Mouse (Mus musculus) embryonic facial prominence, embryonic 14.5 days (tissue): Measurements from ENCODE around the gene Sema4a. TPM values are rescaled to one million over a fixed set of nuclear protein-coding genes. Genes with fewer than 3 reads are reported as not detected.

Experiments
- ATAC-seq: fragments of 200-750 bp; cut with Nextera tagmentation; 2 replicates; pipeline ENCODE4 v1.8.0; 2017; ENCODE audit warnings: low read depth, moderate number of reproducible peaks, moderate TSS enrichment
- DNase-seq: peaks from one replicate; pipeline ENCODE4 v3.0.0-alpha.2; 2015; ENCODE audit warnings: low spot score
- H3K27ac ChIP-seq: fragments of 300-500 bp; sonication (generic); replicated peaks from 2 replicates; pipeline ENCODE4 v1.5.1; 2014; ENCODE audit warnings: low read depth, mild to moderate bottlenecking, low read length, moderate library complexity
- H3K27me3 ChIP-seq: fragments of 300-500 bp; sonication (generic); replicated peaks from 2 replicates; pipeline ENCODE4 v1.6.1; 2014; ENCODE audit warnings: low read length; ENCODE audit not compliant: control insufficient read depth, insufficient read depth
- H3K36me3 ChIP-seq: fragments of 300-500 bp; sonication (generic); 2 replicates; pipeline ENCODE4 v1.6.1; 2014; ENCODE audit warnings: low read length, mixed read lengths; ENCODE audit not compliant: control insufficient read depth, insufficient read depth
- H3K4me1 ChIP-seq: fragments of 300-500 bp; sonication (generic); 2 replicates; pipeline ENCODE4 v1.6.1; 2014; ENCODE audit warnings: antibody characterized with exemption, low read length; ENCODE audit not compliant: control insufficient read depth, insufficient read depth
- H3K4me2 ChIP-seq: fragments of 300-500 bp; sonication (generic); 2 replicates; pipeline ENCODE4 v1.6.1; 2014; ENCODE audit warnings: low read depth, mild to moderate bottlenecking, low read length, moderate library complexity, mixed read lengths
- H3K4me3 ChIP-seq: fragments of 300-500 bp; sonication (generic); 2 replicates; pipeline ENCODE4 v1.5.1; 2014; ENCODE audit warnings: low read depth, mild to moderate bottlenecking, low read length
- H3K9ac ChIP-seq: fragments of 300-500 bp; sonication (generic); 2 replicates; pipeline ENCODE4 v1.6.1; 2014; ENCODE audit warnings: low read depth, mild to moderate bottlenecking, low read length, moderate library complexity, mixed read lengths
- H3K9me3 ChIP-seq: fragments of 300-500 bp; sonication (generic); 2 replicates; pipeline ENCODE4 v1.6.1; 2016; ENCODE audit warnings: low read length; ENCODE audit not compliant: control insufficient read depth
- WGBS: fragments of 180-500 bp; shearing (Covaris S2); extraction: QIAGEN DNeasy Blood & Tissue Kit; methylation state at CpG from one replicate; pipeline ENCODE4 v1.1.7; 2014; 5-methylcytosine and 5-hydroxymethylcytosine counted together
- polyA plus RNA-seq: library from polyadenylated mRNA; unstranded; fragments of >200 nt; fragmentation: Nextera tagmentation; extraction: Ambion mirVana; gene quantifications from 2 replicates; pipeline ENCODE4 v1.2.1, GENCODE M21; 2014

The Sema4a gene
- polyA plus RNA-seq, 1 experiment from 2014 or later, result 9.5 TPM

GRCm38 (mm10) chr3:88502641-88503504, 41.9 kb upstream of the Sema4a start:
- Histone ChIP-seq H3K27ac (peak overlapping the region; percentile 99), H3K4me2 (peak overlapping the region; percentile 84), H3K36me3 (peaks cover 22% of the 10 kb centered on the region), H3K4me1 (peaks cover 49% of the 10 kb centered on the region), H3K9me3 (no peaks in the 10 kb centered on the region), H3K27me3 (no peaks in the 10 kb centered on the region), H3K9ac (peak overlapping the region; percentile 97), H3K4me3 (peak overlapping the region; percentile 97)
- ATAC-seq, result peak; percentile 93
- under 1% methylated on average over 48 of the region's 55 CpGs for WGBS
- peak; percentile 98 for DNase-seq

- Histone ChIP-seq H3K4me2 (peak overlapping the region; percentile 84), H3K4me3 (peak overlapping the region; percentile 97), H3K9me3 (no peaks in the 10 kb centered on the region), H3K9ac (peak overlapping the region; percentile 97), H3K36me3 (peaks cover 29% of the 10 kb centered on the region), H3K4me1 (peaks cover 53% of the 10 kb centered on the region), H3K27me3 (no peaks in the 10 kb centered on the region), H3K27ac (peak overlapping the region; percentile 99)
- 8% methylated on average over 11 of the region's 11 CpGs for WGBS
- ATAC-seq, result no peak
- DNase-seq, result peak; percentile 55
These were observed 41.1 kb upstream of the Sema4a start for GRCm38 (mm10) chr3:88502031-88502571.

- Histone ChIP-seq H3K9ac (peak overlapping the region; percentile 97), H3K4me1 (peaks cover 52% of the 10 kb centered on the region), H3K9me3 (no peaks in the 10 kb centered on the region), H3K27me3 (no peaks in the 10 kb centered on the region), H3K4me2 (peak overlapping the region; percentile 84), H3K27ac (peak overlapping the region; percentile 99), H3K4me3 (peak overlapping the region; percentile 97), H3K36me3 (peaks cover 29% of the 10 kb centered on the region)
- WGBS, result 44% methylated on average over 6 of the region's 6 CpGs
- DNase-seq (no peak), ATAC-seq (no peak)
These were observed 40.5 kb upstream of the Sema4a start for GRCm38 (mm10) chr3:88501366-88502030.

GRCm38 (mm10) chr3:88500655-88501365, 39.8 kb upstream of the Sema4a start:
- Histone ChIP-seq H3K9ac (peak overlapping the region; percentile 97), H3K27ac (peak overlapping the region; percentile 99; the same call in 1 of the 2 replicates), H3K4me2 (peak overlapping the region; percentile 84), H3K4me3 (peak overlapping the region; percentile 97), H3K9me3 (no peaks in the 10 kb centered on the region), H3K36me3 (peaks cover 29% of the 10 kb centered on the region), H3K27me3 (no peaks in the 10 kb centered on the region), H3K4me1 (peaks cover 45% of the 10 kb centered on the region)
- WGBS, result 54% methylated on average over 4 of the region's 4 CpGs
- DNase-seq (no peak), ATAC-seq (no peak)

DNA sequence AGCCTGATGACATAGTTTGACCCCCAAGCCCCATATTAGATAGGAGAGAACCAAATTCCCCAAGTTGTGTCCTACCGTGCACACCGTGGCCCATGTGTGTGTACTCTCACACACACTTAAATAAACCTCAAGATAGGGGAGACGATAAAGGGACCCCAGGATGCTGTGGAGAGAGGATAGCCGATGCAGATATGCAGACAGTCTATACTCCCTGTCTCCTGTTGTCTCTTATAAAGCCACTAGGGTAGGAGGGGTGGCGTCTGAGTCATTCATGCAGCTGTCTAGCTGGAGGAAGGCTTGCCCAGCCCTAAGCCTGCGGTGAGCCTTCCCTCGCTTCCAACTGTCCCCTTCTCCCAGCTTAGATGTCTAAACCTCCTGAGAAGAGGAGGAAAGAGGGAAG, 39.1 kb upstream of the Sema4a start:
- H3K4me1 ChIP-seq, result peaks cover 45% of the 10 kb centered on the region
- 86% methylated on average over 7 of the region's 7 CpGs for WGBS
- peak overlapping the region; percentile 97 for H3K4me3 ChIP-seq
- peaks cover 33% of the 10 kb centered on the region for H3K36me3 ChIP-seq
- no peaks in the 10 kb centered on the region for H3K9me3 ChIP-seq
- H3K27me3 ChIP-seq, result no peaks in the 10 kb centered on the region
- H3K27ac ChIP-seq, result peak overlapping the region; percentile 33; the same call in 1 of the 2 replicates
- H3K4me2 ChIP-seq, result peak overlapping the region; percentile 84
- DNase-seq (no peak), ATAC-seq (no peak)
- H3K9ac ChIP-seq, result no peak overlapping the region

DNA sequence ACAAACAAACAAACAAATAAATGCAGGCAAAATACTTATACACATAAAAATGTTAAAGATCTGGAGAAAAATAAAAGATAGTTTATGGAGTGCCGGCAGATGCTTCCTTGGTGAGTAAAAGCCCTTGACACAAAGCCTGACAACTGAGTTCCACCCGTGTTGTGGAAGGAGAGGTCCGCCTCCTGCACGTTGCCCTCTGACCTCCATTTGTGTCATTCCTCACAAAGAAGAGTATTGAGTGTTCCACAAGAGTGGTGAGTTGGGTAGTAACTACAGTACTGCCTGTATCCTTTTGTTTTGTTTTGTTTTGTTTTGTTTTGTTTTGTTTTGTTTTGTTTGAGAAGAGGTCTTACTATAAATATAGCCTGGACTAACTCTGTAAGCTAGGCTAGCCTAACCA, 38.6 kb upstream of the Sema4a start:
- Histone ChIP-seq H3K4me2 (peak overlapping the region; percentile 84; the same call in 1 of the 2 replicates), H3K4me1 (peaks cover 45% of the 10 kb centered on the region), H3K36me3 (peaks cover 34% of the 10 kb centered on the region), H3K9ac (no peak overlapping the region), H3K27me3 (no peaks in the 10 kb centered on the region), H3K27ac (no peak overlapping the region), H3K4me3 (0 out of 2 replicates have a peak overlapping the region, but pooled peaks have one; percentile 97), H3K9me3 (no peaks in the 10 kb centered on the region)
- 73% methylated on average over 4 of the region's 4 CpGs for WGBS
- DNase-seq, result no peak
- no peak for ATAC-seq

- WGBS, result 82% methylated on average over 10 of the region's 10 CpGs
- Histone ChIP-seq H3K27ac (peak overlapping the region; percentile 94; the same call in 1 of the 2 replicates), H3K4me3 (no peak overlapping the region), H3K36me3 (peaks cover 37% of the 10 kb centered on the region), H3K9me3 (no peaks in the 10 kb centered on the region), H3K27me3 (no peaks in the 10 kb centered on the region), H3K9ac (peak overlapping the region; percentile 35; the same call in 1 of the 2 replicates), H3K4me1 (peaks cover 51% of the 10 kb centered on the region), H3K4me2 (no peak overlapping the region)
- no peak for DNase-seq
- no peak for ATAC-seq
These were observed 34.9 kb upstream of the Sema4a start for GRCm38 (mm10) chr3:88495741-88496415.
